Mouse (Mus musculus): ENCODE results near the gene Rela. TPM values are rescaled to one million over a fixed set of nuclear protein-coding genes. Genes with fewer than 3 reads are reported as not detected.

Gene Rela
- total RNA-seq, 2 experiments from 2014 or later: 20.6 to 21.0 TPM

DNA sequence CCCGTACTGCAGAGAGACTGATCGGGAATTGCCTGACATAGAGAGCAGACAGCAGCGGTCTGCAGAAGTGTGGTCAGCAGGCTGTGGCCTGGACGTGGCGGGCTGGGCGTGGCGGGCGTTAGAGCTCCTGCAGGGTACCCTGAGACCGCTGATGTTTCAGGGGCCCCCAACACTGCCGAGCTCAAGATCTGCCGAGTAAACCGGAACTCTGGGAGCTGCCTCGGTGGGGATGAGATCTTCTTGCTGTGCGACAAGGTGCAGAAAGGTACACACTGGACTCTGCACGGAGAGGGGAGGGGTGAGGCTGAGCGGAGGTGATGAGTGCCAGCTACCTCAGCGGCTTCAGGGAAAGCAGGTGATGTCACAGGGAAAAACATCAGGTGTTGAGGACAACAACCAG lies 3.7 kb downstream of the Rela start:
- Histone ChIP-seq H3K4me3 (no peak overlapping the region), H3K27ac (no peak overlapping the region)
- no peak for TF ChIP-seq CTCF (conservative IDR thresholded peaks at IDR 0.05)
- DNase-seq (ENCODE audit: low spot score in 2 of 2): no peak

GRCm38 (mm10) chr19:5641641-5642040 lies 4.4 kb downstream of the Rela start:
- Histone ChIP-seq H3K27ac (no peak overlapping the region), H3K4me3 (no peak overlapping the region)
- DNase-seq (ENCODE audit: low spot score in 2 of 2): no peak
- no peak for TF ChIP-seq CTCF (conservative IDR thresholded peaks at IDR 0.05)

- no peak for TF ChIP-seq CTCF (conservative IDR thresholded peaks at IDR 0.05)
- Histone ChIP-seq H3K4me3 (no peak overlapping the region), H3K27ac (no peak overlapping the region)
- DNase-seq (ENCODE audit: low spot score in 2 of 2): no peak
These were observed 8.0 kb downstream of the Rela start for GRCm38 (mm10) chr19:5645280-5645679.

GRCm38 (mm10) chr19:5646731-5647330 lies 9.5 kb downstream of the Rela start:
- Histone ChIP-seq H3K27ac (no peak overlapping the region), H3K4me3 (no peak overlapping the region)
- TF ChIP-seq CTCF (conservative IDR thresholded peaks at IDR 0.05): no peak
- DNase-seq (ENCODE audit: low spot score in 2 of 2): no peak

DNA sequence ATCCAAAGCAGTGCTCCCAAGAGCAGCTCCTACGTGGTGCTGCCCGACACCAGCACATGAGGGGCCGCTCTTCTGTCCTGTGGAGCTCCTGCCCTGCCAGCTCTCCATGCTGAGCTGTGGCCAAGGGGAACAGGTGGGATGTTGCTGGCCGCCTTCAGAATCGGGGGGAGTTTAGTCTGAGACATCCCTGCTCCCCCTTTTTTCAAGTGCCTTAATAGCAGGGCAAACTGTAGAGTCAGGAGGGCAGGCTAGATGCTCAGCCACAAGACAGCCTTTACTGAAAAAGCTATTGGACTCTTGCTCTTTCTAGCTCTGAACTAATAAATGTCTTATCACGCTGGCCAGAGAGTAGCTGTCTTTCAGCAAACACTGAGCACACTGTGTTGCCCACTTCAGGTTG lies 10.5 kb downstream of the Rela start:
- no peak for TF ChIP-seq CTCF (conservative IDR thresholded peaks at IDR 0.05)
- peak overlapping the region; percentile 82 for H3K27ac ChIP-seq
- DNase-seq (ENCODE audit: low spot score in 2 of 2): no peak
- no peak overlapping the region for H3K4me3 ChIP-seq

GRCm38 (mm10) chr19:5648401-5649297 lies 11.4 kb downstream of the Rela start:
- Histone ChIP-seq H3K27ac (peak overlapping the region; percentile 82), H3K4me3 (peak overlapping the region; percentile 59)
- peak; percentile 54 for TF ChIP-seq CTCF (conservative IDR thresholded peaks at IDR 0.05)
- DNase-seq (ENCODE audit: low spot score in 2 of 2): peak; percentile 76 to 84

- no peak for DNase-seq (ENCODE audit: low spot score in 2 of 2)
- peak overlapping the region; percentile 82 for H3K27ac ChIP-seq
- TF ChIP-seq CTCF (conservative IDR thresholded peaks at IDR 0.05): no peak
- H3K4me3 ChIP-seq: peak overlapping the region; percentile 59
These were observed 12.0 kb downstream of the Rela start for GRCm38 (mm10) chr19:5649298-5649741.

- Histone ChIP-seq H3K4me3 (no peak overlapping the region), H3K27ac (no peak overlapping the region)
- TF ChIP-seq CTCF (conservative IDR thresholded peaks at IDR 0.05): no peak
- no peak for DNase-seq (ENCODE audit: low spot score in 2 of 2)
These were observed 14.4 kb downstream of the Rela start for GRCm38 (mm10) chr19:5651502-5652274.

DNA sequence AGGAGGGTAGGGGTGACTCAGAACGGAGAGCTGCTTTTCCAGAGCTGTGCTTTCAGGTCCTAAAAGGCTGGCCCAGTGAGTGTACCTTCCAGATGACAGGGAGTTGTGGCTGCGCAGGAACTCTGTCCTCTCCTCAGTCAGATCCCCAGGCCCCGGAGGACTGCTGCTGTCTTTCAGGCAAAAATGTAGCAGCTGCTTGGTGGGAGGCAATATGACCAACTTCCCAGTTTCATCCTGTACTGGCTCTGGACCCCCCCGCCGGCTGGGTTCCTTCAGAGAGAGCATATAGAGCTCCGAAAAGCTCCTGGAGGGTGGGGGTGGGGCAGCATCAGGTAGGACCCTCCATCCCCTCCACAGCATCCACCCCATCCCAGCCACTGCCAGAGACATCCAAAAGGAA lies 15.3 kb downstream of the Rela start:
- peak in 1 of 2 experiments; percentile 26 for DNase-seq (ENCODE audit: low spot score in 2 of 2)
- Histone ChIP-seq H3K4me3 (no peak overlapping the region), H3K27ac (no peak overlapping the region)
- no peak for TF ChIP-seq CTCF (conservative IDR thresholded peaks at IDR 0.05)

DNA sequence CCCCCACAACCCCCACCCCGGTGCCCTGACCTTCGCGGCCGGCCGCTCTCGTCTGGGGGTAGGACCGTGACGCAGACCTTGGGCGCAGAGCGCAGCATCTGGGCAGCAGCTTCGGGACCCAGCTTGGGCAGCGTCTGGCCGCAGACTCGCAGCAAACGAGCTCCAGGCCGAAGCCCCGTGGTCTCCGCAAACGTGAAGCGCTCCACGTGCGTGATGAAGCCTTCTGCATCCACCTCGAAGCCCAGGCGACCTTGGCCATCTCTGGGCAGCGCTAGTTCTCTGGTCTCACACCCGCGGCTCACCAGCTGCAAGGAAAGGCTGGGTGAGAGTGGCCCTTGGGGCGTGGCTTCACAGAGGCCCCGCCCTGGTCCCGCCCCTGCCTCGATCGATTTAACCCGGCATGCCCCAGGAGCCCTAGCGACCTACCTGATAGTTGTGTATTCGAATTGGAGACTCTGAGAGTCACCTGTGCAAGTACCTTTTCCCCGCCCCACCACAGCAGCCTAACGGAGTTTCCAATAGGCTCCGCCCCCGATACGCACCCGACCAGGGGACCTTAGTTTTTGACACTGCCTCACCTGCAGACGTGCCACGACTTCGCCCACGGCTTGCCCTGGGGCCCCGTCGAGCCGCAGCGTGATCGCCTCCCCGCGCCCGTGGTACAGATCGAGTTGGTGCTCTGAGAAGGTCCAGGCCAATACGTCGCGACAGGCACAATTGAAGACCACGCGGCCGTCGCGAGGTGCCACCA lies 16.9 kb downstream of the Rela start:
- no peak overlapping the region; the same call in 1 of the 2 replicates for H3K27ac ChIP-seq
- peak overlapping the region; percentile 50 for H3K4me3 ChIP-seq
- no peak for TF ChIP-seq CTCF (conservative IDR thresholded peaks at IDR 0.05)
- DNase-seq (ENCODE audit: low spot score in 2 of 2): no peak

GRCm38 (mm10) chr19:5654720-5655298 lies 17.5 kb downstream of the Rela start:
- Histone ChIP-seq H3K27ac (no peak overlapping the region), H3K4me3 (peak overlapping the region; percentile 50)
- no peak for DNase-seq (ENCODE audit: low spot score in 2 of 2)
- TF ChIP-seq CTCF (conservative IDR thresholded peaks at IDR 0.05): no peak

Measured in layer of hippocampus, adult 2 months (tissue).